Mouse (Mus musculus) hindbrain, embryonic 12.5 days (tissue): ENCODE measurements around the gene Eya2. TPM values are rescaled to one million over a fixed set of nuclear protein-coding genes. Genes with fewer than 3 reads are reported as not detected.
"Not testable (repeated sequence)": the region's sequence is repeated elsewhere in the genome, so short reads cannot be mapped to it uniquely, and the experiment has no call there.

Experiments used
- ATAC-seq: fragments of 200-750 bp; cut with Nextera tagmentation; 2 replicates; pipeline ENCODE4 v1.8.0; 2017; ENCODE audit warnings: moderate TSS enrichment; ENCODE audit not compliant: low FRiP score
- H3K27ac ChIP-seq: fragments of 300-500 bp; sonication (generic); 2 replicates; pipeline ENCODE4 v1.5.1; 2016; ENCODE audit warnings: mild to moderate bottlenecking
- H3K27me3 ChIP-seq: fragments of 300-500 bp; sonication (generic); 2 replicates; pipeline ENCODE4 v1.6.1; 2016; ENCODE audit warnings: mild to moderate bottlenecking
- H3K36me3 ChIP-seq: fragments of 300-500 bp; sonication (generic); 2 replicates; pipeline ENCODE4 v1.6.1; 2016; ENCODE audit warnings: mild to moderate bottlenecking
- H3K4me1 ChIP-seq: fragments of 300-500 bp; sonication (generic); 2 replicates; pipeline ENCODE4 v1.6.1; 2016
- H3K4me2 ChIP-seq: fragments of 300-500 bp; sonication (generic); replicated peaks from 2 replicates; pipeline ENCODE4 v1.6.1; 2016; ENCODE audit warnings: mild to moderate bottlenecking
- H3K4me3 ChIP-seq: fragments of 300-500 bp; sonication (generic); 2 replicates; pipeline ENCODE4 v1.5.1; 2016; ENCODE audit warnings: mild to moderate bottlenecking
- H3K9ac ChIP-seq: fragments of 300-500 bp; sonication (generic); 2 replicates; pipeline ENCODE4 v1.6.1; 2016; ENCODE audit warnings: mild to moderate bottlenecking, moderate library complexity
- H3K9me3 ChIP-seq: fragments of 300-500 bp; sonication (generic); replicated peaks from 2 replicates; pipeline ENCODE4 v1.6.1; 2016; ENCODE audit warnings: mild to moderate bottlenecking
- WGBS: fragments of 180-500 bp; shearing (Covaris S2); methylation state at CpG from one replicate; pipeline ENCODE4 v1.1.7; 2016; 5-methylcytosine and 5-hydroxymethylcytosine counted together
- polyA plus RNA-seq: library from polyadenylated mRNA; unstranded; fragments of >200 nt; fragmentation: Nextera tagmentation; extraction: Ambion mirVana; gene quantifications from 2 replicates; pipeline ENCODE4 v1.2.1, GENCODE M21; 2016

The Eya2 gene
- polyA plus RNA-seq = 15.2 and 20.2 TPM in 2 replicates

- Histone ChIP-seq H3K4me3 (peak within 1 kb of the TSS; percentile 73), H3K27ac (peak within 1 kb of the TSS; percentile 64), H3K4me2 (peak within 1 kb of the TSS; percentile 97), H3K4me1 (peaks cover 33% of the 10 kb centered on the region), H3K9ac (peak within 1 kb of the TSS; percentile 80), H3K36me3 (no peaks in the 10 kb centered on the region), H3K27me3 (peaks cover 23% of the 10 kb centered on the region), H3K9me3 (no peaks in the 10 kb centered on the region)
- under 1% methylated on average over 55 of the region's 83 CpGs for WGBS
- ATAC-seq = peak; percentile 68
These were observed at the start of gene Eya2 for GRCm38 (mm10) chr2:165594907-165595675. TSS of gene Eya2 (plus strand) at chr2:165595032.

DNA sequence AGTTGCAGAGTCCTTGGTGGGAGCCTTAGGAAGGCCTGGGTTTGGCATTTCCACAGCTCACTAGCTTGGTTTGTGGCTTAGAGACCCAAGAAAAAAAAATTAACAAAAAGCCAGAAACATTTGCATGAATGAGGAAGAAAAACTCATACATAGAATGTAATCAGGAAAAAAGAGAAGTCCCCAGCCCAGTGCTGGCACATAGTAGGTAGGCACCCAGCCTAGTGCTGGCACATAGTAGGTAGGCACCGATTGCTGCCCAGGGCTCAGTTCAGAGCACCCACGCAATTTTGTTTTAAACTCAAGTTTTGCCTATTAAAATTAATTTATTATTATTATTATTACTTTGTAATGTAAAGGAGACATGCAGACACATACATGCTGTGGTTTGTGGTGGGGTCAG, 49.1 kb upstream of the Eya2 start:
- no peaks in the 10 kb centered on the region; the same call in 1 of the 2 replicates for H3K27me3 ChIP-seq
- H3K4me3 ChIP-seq = no peak overlapping the region
- no peaks in the 10 kb centered on the region for H3K9me3 ChIP-seq
- peaks cover 22% of the 10 kb centered on the region for H3K4me1 ChIP-seq
- ATAC-seq = no peak
- 91% methylated on average over 2 of the region's 2 CpGs for WGBS
- H3K27ac ChIP-seq = no peak overlapping the region
- H3K36me3 ChIP-seq = no peaks in the 10 kb centered on the region
- H3K9ac ChIP-seq = no peak overlapping the region
- no peak overlapping the region for H3K4me2 ChIP-seq

DNA sequence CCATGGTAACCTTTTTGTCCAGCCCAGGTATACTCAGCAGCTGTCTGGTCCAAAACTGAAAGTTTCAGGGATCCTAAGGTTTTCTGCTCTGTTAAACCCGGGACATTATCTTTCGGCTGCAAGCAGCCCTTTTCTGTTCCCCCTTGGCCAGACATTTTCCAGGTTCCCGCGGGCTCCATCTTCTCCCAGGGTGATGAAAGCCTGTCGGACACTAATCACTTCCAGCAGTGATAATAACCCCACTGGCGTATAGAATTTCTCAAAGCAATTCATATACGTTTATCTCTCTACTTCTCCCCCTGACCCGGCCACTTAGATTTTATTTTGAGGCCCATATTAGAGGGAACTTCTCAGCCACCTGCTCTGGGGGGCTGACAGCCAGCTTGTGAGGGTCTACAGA, 48.5 kb upstream of the Eya2 start:
- Histone ChIP-seq H3K36me3 (no peaks in the 10 kb centered on the region), H3K9me3 (no peaks in the 10 kb centered on the region), H3K27me3 (no peaks in the 10 kb centered on the region; the same call in 1 of the 2 replicates), H3K4me3 (no peak overlapping the region), H3K4me2 (no peak overlapping the region), H3K4me1 (peaks cover 22% of the 10 kb centered on the region), H3K27ac (no peak overlapping the region), H3K9ac (no peak overlapping the region)
- WGBS = 45% methylated on average over 8 of the region's 8 CpGs
- no peak for ATAC-seq

- H3K36me3 ChIP-seq = no peaks in the 10 kb centered on the region
- no peak overlapping the region for H3K4me3 ChIP-seq
- H3K4me2 ChIP-seq = no peak overlapping the region
- no peak overlapping the region for H3K27ac ChIP-seq
- no peak overlapping the region for H3K9ac ChIP-seq
- H3K4me1 ChIP-seq = peaks cover 22% of the 10 kb centered on the region
- 53% methylated on average over 9 of the region's 9 CpGs for WGBS
- no peaks in the 10 kb centered on the region; the same call in 1 of the 2 replicates for H3K27me3 ChIP-seq
- no peaks in the 10 kb centered on the region for H3K9me3 ChIP-seq
- no peak for ATAC-seq
These were observed 47.4 kb upstream of the Eya2 start for GRCm38 (mm10) chr2:165547410-165547809.

DNA sequence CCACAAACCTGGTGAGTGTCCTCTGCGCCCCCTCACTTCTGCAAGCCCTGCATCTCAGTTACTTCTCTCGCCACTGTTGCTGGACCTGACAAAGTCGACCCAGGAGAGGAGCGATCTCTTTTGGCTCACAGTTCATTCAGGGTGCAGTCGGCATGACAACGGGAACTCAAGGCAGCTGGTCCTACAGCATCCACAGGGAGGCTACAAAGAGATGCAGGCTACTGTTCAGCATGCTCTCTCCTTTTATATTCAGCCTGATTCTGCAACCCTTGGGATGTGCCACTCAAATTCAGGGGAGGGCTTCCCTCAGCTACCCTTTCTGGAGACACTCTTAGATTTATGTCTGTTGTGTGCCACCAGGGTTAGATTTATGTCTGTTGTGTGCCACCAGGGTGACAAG, 46.2 kb upstream of the Eya2 start:
- Histone ChIP-seq H3K36me3 (no peaks in the 10 kb centered on the region), H3K4me2 (no peak overlapping the region), H3K4me1 (peaks cover 16% of the 10 kb centered on the region), H3K27ac (no peak overlapping the region), H3K27me3 (no peaks in the 10 kb centered on the region; the same call in 1 of the 2 replicates), H3K9me3 (no peaks in the 10 kb centered on the region), H3K4me3 (no peak overlapping the region), H3K9ac (no peak overlapping the region)
- 45% methylated on average over 6 of the region's 6 CpGs for WGBS
- ATAC-seq = no peak

- not testable (repeated sequence) for H3K27me3 ChIP-seq, H3K4me2 ChIP-seq, H3K36me3 ChIP-seq, H3K4me3 ChIP-seq, ATAC-seq, H3K27ac ChIP-seq, H3K9ac ChIP-seq, H3K9me3 ChIP-seq
- 82% methylated on average over 7 of the region's 7 CpGs for WGBS
- peaks cover 12% of the 10 kb centered on the region for H3K4me1 ChIP-seq
These were observed 44.4 kb upstream of the Eya2 start for GRCm38 (mm10) chr2:165550410-165550809.

DNA sequence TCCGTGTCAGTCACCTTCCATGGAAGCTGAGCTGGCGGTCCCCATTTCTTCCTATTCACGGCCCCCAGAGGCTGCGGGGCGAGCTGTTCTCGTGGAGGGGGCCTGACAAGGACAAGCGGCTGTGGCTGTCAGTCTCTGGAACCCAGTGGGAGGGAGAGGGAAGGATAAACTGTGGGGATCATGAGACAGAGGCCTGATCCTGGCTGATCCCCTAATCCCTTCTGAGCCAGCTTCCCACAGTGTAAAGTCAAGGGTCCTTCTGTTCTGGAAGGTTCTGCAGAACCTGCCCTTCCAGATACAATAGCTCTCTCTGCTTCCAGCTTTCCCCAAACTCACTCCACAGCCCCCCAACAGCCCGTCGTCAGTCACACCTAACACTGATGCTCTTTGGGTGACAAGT, 40.8 kb upstream of the Eya2 start:
- WGBS = 73% methylated on average over 9 of the region's 9 CpGs
- no peak overlapping the region for H3K4me2 ChIP-seq
- H3K9me3 ChIP-seq = no peaks in the 10 kb centered on the region
- H3K4me3 ChIP-seq = no peak overlapping the region
- H3K4me1 ChIP-seq = 0 out of 2 replicates have a peak, but pooled peaks cover 8% of the 10 kb centered on the region
- no peak overlapping the region for H3K27ac ChIP-seq
- H3K9ac ChIP-seq = no peak overlapping the region
- H3K27me3 ChIP-seq = peaks cover 4% of the 10 kb centered on the region; the same call in 1 of the 2 replicates
- no peaks in the 10 kb centered on the region for H3K36me3 ChIP-seq
- ATAC-seq = no peak

GRCm38 (mm10) chr2:165557278-165557677, 37.6 kb upstream of the Eya2 start:
- ATAC-seq = no peak
- WGBS = 85% methylated on average over 7 of the region's 7 CpGs

GRCm38 (mm10) chr2:165558916-165559315, 35.9 kb upstream of the Eya2 start:
- WGBS = 49% methylated on average over 11 of the region's 11 CpGs

More at GRCm38 (mm10) chr2:165557278-165557677, 37.6 kb upstream of the Eya2 start:
- no peak overlapping the region for H3K4me3 ChIP-seq
- peaks cover 4% of the 10 kb centered on the region; the same call in 1 of the 2 replicates for H3K27me3 ChIP-seq
- no peaks in the 10 kb centered on the region for H3K36me3 ChIP-seq
- no peak overlapping the region for H3K27ac ChIP-seq
- no peak overlapping the region for H3K4me2 ChIP-seq
- no peaks in the 10 kb centered on the region for H3K9me3 ChIP-seq
- no peak overlapping the region for H3K9ac ChIP-seq
- peaks cover 23% of the 10 kb centered on the region for H3K4me1 ChIP-seq

GRCm38 (mm10) chr2:165559506-165560235, 35.2 kb upstream of the Eya2 start:
- H3K4me1 ChIP-seq = peaks cover 41% of the 10 kb centered on the region
- no peak overlapping the region for H3K4me3 ChIP-seq
- H3K27me3 ChIP-seq = peaks cover 20% of the 10 kb centered on the region
- 26% methylated on average over 11 of the region's 11 CpGs for WGBS
- no peak overlapping the region for H3K27ac ChIP-seq
- H3K36me3 ChIP-seq = no peaks in the 10 kb centered on the region
- ATAC-seq = no peak
- no peaks in the 10 kb centered on the region for H3K9me3 ChIP-seq
- H3K4me2 ChIP-seq = no peak overlapping the region
- H3K9ac ChIP-seq = no peak overlapping the region

More at GRCm38 (mm10) chr2:165558916-165559315, 35.9 kb upstream of the Eya2 start:
- Histone ChIP-seq H3K4me3 (no peak overlapping the region), H3K27ac (no peak overlapping the region), H3K9me3 (no peaks in the 10 kb centered on the region), H3K4me1 (peaks cover 33% of the 10 kb centered on the region), H3K36me3 (no peaks in the 10 kb centered on the region), H3K4me2 (no peak overlapping the region), H3K27me3 (peaks cover 13% of the 10 kb centered on the region), H3K9ac (no peak overlapping the region)
- no peak for ATAC-seq

DNA sequence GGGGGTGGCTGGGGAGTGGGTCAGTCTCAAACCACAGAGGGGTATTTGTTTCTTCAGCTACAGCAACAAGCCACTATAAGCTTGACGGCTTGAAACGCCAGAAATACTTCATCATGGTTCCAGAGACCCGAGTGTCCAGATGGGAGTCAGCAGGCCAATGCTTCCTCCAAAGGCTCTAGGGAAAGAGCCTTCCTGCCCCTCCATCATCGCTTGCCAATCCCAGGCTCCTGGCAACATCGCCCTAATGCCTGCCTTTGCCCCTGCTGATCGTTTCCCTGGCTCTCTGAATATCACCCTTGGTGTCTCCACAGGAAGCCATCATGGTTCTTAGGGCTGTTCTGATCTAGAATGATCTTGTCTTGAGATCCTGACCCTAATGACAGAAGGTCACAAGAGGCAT, 33.0 kb upstream of the Eya2 start:
- Histone ChIP-seq H3K27ac (no peak overlapping the region), H3K9ac (no peak overlapping the region), H3K27me3 (peaks cover 28% of the 10 kb centered on the region), H3K36me3 (no peaks in the 10 kb centered on the region), H3K4me2 (no peak overlapping the region), H3K4me1 (peaks cover 51% of the 10 kb centered on the region), H3K4me3 (no peak overlapping the region), H3K9me3 (no peaks in the 10 kb centered on the region)
- no peak for ATAC-seq
- 59% methylated on average over 6 of the region's 6 CpGs for WGBS

- WGBS = 1% methylated on average over 52 of the region's 52 CpGs
- peak overlapping the region; percentile 62 for H3K27ac ChIP-seq
- no peaks in the 10 kb centered on the region for H3K36me3 ChIP-seq
- H3K4me3 ChIP-seq = peak overlapping the region; percentile 39
- peak overlapping the region; percentile 78 for H3K4me2 ChIP-seq
- no peaks in the 10 kb centered on the region for H3K9me3 ChIP-seq
- peaks cover 46% of the 10 kb centered on the region for H3K4me1 ChIP-seq
- H3K9ac ChIP-seq = peak overlapping the region; percentile 54; the same call in 1 of the 2 replicates
- ATAC-seq = peak; percentile 84
- H3K27me3 ChIP-seq = peaks cover 24% of the 10 kb centered on the region
These were observed 31.4 kb upstream of the Eya2 start for GRCm38 (mm10) chr2:165563298-165564058.
